Mouse (Mus musculus) G1E (cell line): ENCODE measurements around the gene Crhr1. TPM values are rescaled to one million over a fixed set of nuclear protein-coding genes. Genes with fewer than 3 reads are reported as not detected.

Source experiments
- ATAC-seq: 2 replicates; pipeline ENCODE4 v1.8.0; 2016; ENCODE audit warnings: mild to moderate bottlenecking; ENCODE audit not compliant: insufficient number of reproducible peaks, poor library complexity, low FRiP score, severe bottlenecking; ENCODE audit errors: extremely low read depth
- DNase-seq: peaks from one replicate; pipeline ENCODE4 v3.0.0; 2012; ENCODE audit warnings: low spot score
- H3K27me3 ChIP-seq: 2 replicates; pipeline ENCODE4 v1.6.1; 2012; ENCODE audit warnings: mild to moderate bottlenecking, low read length, inconsistent platforms; ENCODE audit not compliant: insufficient read depth
- H3K36me3 ChIP-seq: replicated peaks from 2 replicates; pipeline ENCODE3; 2012; ENCODE audit warnings: mild to moderate bottlenecking, inconsistent platforms
- H3K4me1 ChIP-seq: 2 replicates; pipeline ENCODE4 v1.6.1; 2012; ENCODE audit warnings: low read depth, low read length, inconsistent platforms, mixed read lengths; ENCODE audit not compliant: insufficient read depth
- H3K4me3 ChIP-seq: 2 replicates; pipeline ENCODE4 v1.5.1; 2012; ENCODE audit warnings: low read depth, mild to moderate bottlenecking, inconsistent platforms, low read length, moderate library complexity, mixed read lengths
- H3K9me3 ChIP-seq: replicated peaks from 2 replicates; pipeline ENCODE4 v1.6.1; 2012; ENCODE audit warnings: inconsistent platforms
- CTCF ChIP-seq: IDR thresholded peaks from 2 replicates; pipeline ENCODE4 v1.5.1; 2012; ENCODE audit warnings: low read depth, low read length, inconsistent platforms, mixed read lengths
- GATA1 ChIP-seq: IDR thresholded peaks from 2 replicates; pipeline ENCODE4 v1.6.1; 2012; ENCODE audit warnings: borderline replicate concordance, low read length, inconsistent platforms, mixed read lengths
- GATA2 ChIP-seq: IDR thresholded peaks from 2 replicates; pipeline ENCODE4 v1.6.1; 2012; ENCODE audit warnings: low read depth, low read length, inconsistent platforms, borderline replicate concordance
- POLR2AphosphoS5 ChIP-seq: IDR thresholded peaks from 2 replicates; pipeline ENCODE4 v1.6.1; 2012; ENCODE audit warnings: low read depth, low read length, inconsistent platforms; ENCODE audit not compliant: insufficient replicate concordance
- TAL1 ChIP-seq: conservative IDR thresholded peaks from 2 replicates; pipeline ENCODE4 v1.6.1; 2012; ENCODE audit warnings: low read depth, low read length, inconsistent platforms, mixed read lengths
- polyA plus RNA-seq: library from polyadenylated mRNA; stranded (reverse); fragments of >175 nt; gene quantifications from 2 replicates; pipeline ENCODE4 v1.2.3, GENCODE M21; 2012
- total RNA-seq, 2 experiments: library from RNA; stranded (forward) in 1 of 2; stranded (reverse) in 1 of 2; fragments of 200-1000 nt in 1 of 2; fragments of >200 nt in 1 of 2; fragmentation: Nextera tagmentation in 1 of 2; gene quantifications; 2 replicates each; pipeline ENCODE4 v1.2.3; 2014 to 2017

The Crhr1 gene
- total and polyA plus RNA-seq, 3 experiments = not detected

DNA sequence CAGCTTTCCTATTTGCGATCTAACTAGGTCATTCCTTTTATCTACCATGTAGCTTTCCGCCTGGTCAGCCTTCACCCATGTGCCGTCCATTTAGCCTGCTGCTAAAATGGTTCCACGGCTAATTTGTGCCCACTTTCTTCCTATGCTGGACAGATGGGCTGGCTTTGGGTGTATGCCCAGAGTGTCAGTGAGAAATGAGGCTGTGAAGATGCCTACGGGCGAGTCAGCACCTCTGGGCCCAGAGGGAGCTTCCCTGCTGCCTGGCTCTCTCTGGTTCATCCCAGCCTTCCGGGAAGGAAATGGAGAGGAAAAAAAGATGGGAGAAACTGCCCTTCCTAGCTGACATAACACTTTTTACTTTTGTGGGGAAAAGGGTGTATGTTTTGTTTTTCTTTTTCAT lies 36.1 kb upstream of the Crhr1 start:
- Histone ChIP-seq H3K4me1 (no peaks in the 10 kb centered on the region), H3K27me3 (peaks cover 4% of the 10 kb centered on the region; the same call in 1 of the 2 replicates), H3K4me3 (no peak overlapping the region), H3K36me3 (no peaks in the 10 kb centered on the region), H3K9me3 (no peaks in the 10 kb centered on the region)
- no peak for ATAC-seq
- DNase-seq = no peak
- TF ChIP-seq TAL1 = no peak
- no peak for TF ChIP-seq POLR2AphosphoS5
- TF ChIP-seq CTCF = no peak

DNA sequence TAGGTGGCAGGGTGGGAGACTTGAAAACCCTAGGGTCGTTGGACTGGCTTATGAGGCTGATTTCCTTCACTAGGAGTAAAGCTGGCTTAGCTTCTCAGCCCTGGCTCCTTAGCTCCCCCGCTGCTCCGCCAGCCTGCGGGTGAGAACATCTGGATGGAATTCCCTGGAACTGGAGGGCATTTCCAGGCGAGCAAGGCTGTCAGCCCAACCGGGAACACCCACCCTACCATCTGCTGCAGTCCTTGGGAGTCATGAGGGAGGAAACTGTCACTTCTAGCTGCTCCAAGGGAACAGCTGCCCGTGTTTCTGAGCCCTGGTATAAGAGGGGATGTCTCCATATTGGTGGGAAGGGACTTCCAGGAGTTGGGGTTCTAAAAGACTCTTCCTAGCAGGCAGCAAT lies 33.1 kb upstream of the Crhr1 start:
- no peak for TF ChIP-seq GATA1
- TF ChIP-seq GATA2 = no peak
- no peak for TF ChIP-seq POLR2AphosphoS5
- no peak for TF ChIP-seq CTCF
- no peak for TF ChIP-seq TAL1
- H3K4me1 ChIP-seq = no peaks in the 10 kb centered on the region
- no peak for ATAC-seq
- no peak for DNase-seq
- H3K4me3 ChIP-seq = no peak overlapping the region
- H3K27me3 ChIP-seq = peaks cover 10% of the 10 kb centered on the region; the same call in 1 of the 2 replicates
- no peaks in the 10 kb centered on the region for H3K9me3 ChIP-seq
- no peaks in the 10 kb centered on the region for H3K36me3 ChIP-seq

DNA sequence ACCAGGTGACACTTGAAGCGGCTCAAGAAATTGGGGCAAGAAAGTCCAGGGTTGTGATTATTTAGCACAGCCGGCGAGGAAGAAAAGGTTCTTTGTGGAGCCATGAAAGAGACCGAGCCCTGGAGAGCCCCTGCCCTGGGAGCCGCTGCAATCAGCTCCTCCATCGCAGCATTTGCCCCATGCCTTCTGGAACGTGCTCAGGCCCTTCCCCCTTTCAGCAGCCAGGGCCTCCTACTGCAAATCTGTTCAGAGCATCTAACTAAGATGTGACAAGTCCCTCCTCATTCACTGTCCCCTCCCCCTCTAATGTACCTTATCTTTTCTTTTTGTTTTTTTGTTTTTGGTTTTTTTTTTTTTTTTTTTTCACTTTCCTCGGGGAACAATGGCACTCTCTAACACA lies 30.0 kb upstream of the Crhr1 start:
- Histone ChIP-seq H3K9me3 (no peaks in the 10 kb centered on the region), H3K4me1 (no peaks in the 10 kb centered on the region), H3K36me3 (no peaks in the 10 kb centered on the region), H3K4me3 (no peak overlapping the region), H3K27me3 (peaks cover 10% of the 10 kb centered on the region; the same call in 1 of the 2 replicates)
- ATAC-seq (no peak), DNase-seq (no peak)
- no peak for TF ChIP-seq POLR2AphosphoS5
- no peak for TF ChIP-seq TAL1
- TF ChIP-seq CTCF = no peak
- no peak for TF ChIP-seq GATA2
- no peak for TF ChIP-seq GATA1

DNA sequence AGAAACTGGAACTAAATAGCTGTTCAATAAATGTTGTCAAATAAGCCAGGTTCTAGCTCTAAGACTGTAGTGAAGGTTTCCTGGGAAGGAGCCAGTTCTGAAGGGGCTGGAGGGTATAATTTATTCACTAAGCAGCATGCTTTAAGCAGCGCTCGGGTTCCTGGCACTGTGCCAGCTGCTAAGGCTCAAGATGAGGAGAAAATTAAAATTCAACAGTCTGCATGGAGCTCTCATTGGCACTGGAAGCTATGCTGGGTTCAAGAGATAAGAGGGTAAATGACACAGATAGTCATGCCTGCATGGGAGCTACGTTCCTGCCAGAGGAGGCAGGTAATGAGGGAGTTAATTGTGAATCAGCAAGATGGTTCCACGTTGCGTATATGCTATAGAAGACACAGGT lies 26.3 kb upstream of the Crhr1 start:
- no peaks in the 10 kb centered on the region for H3K9me3 ChIP-seq
- H3K36me3 ChIP-seq = no peaks in the 10 kb centered on the region
- no peak for TF ChIP-seq GATA2
- TF ChIP-seq TAL1 = no peak
- TF ChIP-seq CTCF = no peak
- no peak for TF ChIP-seq GATA1
- no peak for TF ChIP-seq POLR2AphosphoS5
- ATAC-seq (no peak), DNase-seq (no peak)
- no peak overlapping the region for H3K4me3 ChIP-seq
- H3K27me3 ChIP-seq = peaks cover 6% of the 10 kb centered on the region; the same call in 1 of the 2 replicates
- no peaks in the 10 kb centered on the region for H3K4me1 ChIP-seq

DNA sequence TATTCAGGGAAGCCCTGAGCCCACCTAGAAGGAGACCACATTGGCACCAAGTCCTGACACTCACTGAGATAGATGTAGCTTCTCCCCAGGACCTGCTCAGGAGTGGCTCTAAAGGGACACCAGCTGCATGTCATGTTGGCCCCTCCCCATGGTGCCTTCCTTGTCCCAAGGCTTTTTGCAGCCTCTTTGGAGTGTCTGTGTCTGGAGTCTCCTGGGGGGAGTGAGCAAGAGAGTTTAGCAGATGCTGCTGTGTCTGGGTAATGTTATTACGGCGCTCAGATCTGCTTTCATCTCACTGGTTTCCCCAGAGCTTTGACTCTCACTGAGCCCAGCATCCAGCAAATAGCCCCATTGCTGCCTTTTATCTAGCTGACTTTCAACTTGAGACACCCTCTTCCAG lies 25.7 kb upstream of the Crhr1 start:
- H3K27me3 ChIP-seq = peaks cover 6% of the 10 kb centered on the region; the same call in 1 of the 2 replicates
- DNase-seq (no peak), ATAC-seq (no peak)
- no peaks in the 10 kb centered on the region for H3K36me3 ChIP-seq
- no peak for TF ChIP-seq POLR2AphosphoS5
- TF ChIP-seq GATA1 = no peak
- TF ChIP-seq GATA2 = no peak
- TF ChIP-seq CTCF = no peak
- TF ChIP-seq TAL1 = no peak
- H3K9me3 ChIP-seq = no peaks in the 10 kb centered on the region
- H3K4me3 ChIP-seq = no peak overlapping the region
- H3K4me1 ChIP-seq = no peaks in the 10 kb centered on the region

DNA sequence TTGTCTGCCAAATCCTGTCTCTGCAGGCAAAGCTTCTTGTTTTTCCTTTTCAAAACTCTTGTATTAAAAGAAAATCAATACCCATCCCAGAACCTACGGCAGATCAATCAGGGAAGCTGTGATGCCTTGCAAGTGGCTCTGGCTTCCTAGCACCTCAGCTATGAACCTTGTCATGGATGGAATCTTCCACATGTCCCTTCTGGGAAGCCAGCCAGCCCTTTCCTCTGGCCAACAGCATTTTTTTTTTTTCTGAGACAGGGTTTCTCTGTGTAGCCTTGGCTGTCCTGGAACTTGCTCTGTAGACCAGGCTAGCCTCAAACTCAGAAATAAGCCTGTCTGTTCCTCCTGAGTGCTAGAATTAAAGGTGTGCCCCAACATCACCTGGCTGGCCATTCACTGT lies 22.3 kb upstream of the Crhr1 start:
- DNase-seq (no peak), ATAC-seq (no peak)
- H3K9me3 ChIP-seq = no peaks in the 10 kb centered on the region
- no peak overlapping the region for H3K4me3 ChIP-seq
- TF ChIP-seq GATA2 (no peak), TAL1 (no peak), GATA1 (no peak), POLR2AphosphoS5 (no peak), CTCF (no peak)
- no peaks in the 10 kb centered on the region for H3K4me1 ChIP-seq
- H3K36me3 ChIP-seq = no peaks in the 10 kb centered on the region
- H3K27me3 ChIP-seq = no peaks in the 10 kb centered on the region

DNA sequence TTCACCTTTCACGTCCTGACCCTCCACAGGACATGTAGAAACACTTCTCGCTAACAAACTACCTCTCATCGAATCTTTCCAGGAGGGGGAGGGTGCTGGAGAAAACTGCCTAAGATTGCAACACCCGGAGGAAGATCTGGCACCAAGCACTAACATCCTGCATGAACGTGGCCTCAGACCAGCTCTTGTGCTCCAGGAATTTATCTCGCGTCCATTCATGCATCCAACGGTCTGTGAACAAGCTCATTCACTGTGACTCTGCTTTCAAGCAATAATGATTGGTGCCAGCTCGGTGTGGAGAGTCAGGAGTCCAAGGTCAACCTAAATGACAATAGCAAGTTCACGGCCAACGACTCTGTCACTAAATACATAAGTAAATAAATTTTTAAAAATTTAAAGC lies 20.8 kb upstream of the Crhr1 start:
- no peak for TF ChIP-seq CTCF
- no peak for TF ChIP-seq TAL1
- no peak for TF ChIP-seq GATA1
- TF ChIP-seq GATA2 = no peak
- no peak for TF ChIP-seq POLR2AphosphoS5
- Histone ChIP-seq H3K4me1 (no peaks in the 10 kb centered on the region), H3K4me3 (no peak overlapping the region), H3K9me3 (no peaks in the 10 kb centered on the region), H3K36me3 (no peaks in the 10 kb centered on the region), H3K27me3 (no peaks in the 10 kb centered on the region)
- ATAC-seq (no peak), DNase-seq (no peak)
